Mouse (Mus musculus): ENCODE measurements around the gene Stx2. TPM values are rescaled to one million over a fixed set of nuclear protein-coding genes. Genes with fewer than 3 reads are reported as not detected.
"Not testable (repeated sequence)": the region's sequence is repeated elsewhere in the genome, so short reads cannot be mapped to it uniquely, and the experiment has no call there.

Gene Stx2
- polyA plus RNA-seq, 1 experiment from 2014 or later, result 16.8 TPM

DNA sequence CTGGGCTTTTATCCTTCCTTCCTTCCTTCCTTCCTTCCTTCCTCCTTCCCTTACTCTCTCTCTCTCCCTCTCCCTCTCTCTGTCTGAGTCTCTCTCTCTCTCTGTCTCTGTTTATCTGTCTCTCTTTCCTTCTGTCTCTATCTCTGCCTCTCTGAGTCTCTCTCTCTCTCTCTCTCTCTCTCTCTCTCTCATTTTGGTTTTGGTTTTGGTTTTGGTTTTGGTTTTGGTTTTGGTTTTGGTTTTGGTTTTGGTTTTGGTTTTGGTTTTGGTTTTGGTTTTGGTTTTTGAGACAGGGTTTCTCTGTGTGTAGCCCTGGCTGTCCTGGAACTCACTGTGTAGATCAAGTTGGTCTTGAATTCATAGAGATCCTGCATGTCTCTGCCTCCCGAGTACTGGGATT, 30.9 kb downstream of the Stx2 start:
- H3K27ac ChIP-seq (replicated peaks); H3K4me1 ChIP-seq (replicated peaks); H3K27me3 ChIP-seq; H3K9me3 ChIP-seq; H3K9ac ChIP-seq; H3K36me3 ChIP-seq; H3K4me3 ChIP-seq; H3K4me2 ChIP-seq; ATAC-seq (ENCODE audit: low FRiP score, low read depth): not testable (repeated sequence)
- WGBS, result 100% methylated on average over 1 of the region's 1 CpGs

DNA sequence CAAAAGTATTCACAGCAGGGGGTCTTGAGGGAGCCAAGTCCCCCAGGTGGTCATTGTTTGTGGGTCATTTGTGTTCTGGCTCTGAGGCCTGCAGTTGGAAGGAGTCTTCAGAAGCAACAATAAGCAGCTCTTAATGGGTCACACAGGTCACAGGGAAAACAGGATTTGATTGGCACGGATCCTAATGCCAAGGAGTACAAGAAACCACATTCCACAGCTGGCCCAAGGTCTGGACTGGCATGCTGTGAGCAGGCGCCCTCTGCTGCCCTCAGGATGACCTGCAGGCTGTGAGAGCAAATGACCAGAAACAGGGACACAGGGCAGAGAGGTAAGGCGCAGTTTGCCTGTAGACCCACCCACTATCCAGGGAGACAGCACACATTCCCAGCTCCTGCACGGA, 32.1 kb downstream of the Stx2 start:
- Histone ChIP-seq H3K4me1 (replicated peaks) (no peaks in the 10 kb centered on the region), H3K4me3 (no peak overlapping the region), H3K27me3 (no peaks in the 10 kb centered on the region), H3K27ac (replicated peaks) (no peak overlapping the region), H3K9ac (no peak overlapping the region), H3K9me3 (no peaks in the 10 kb centered on the region), H3K4me2 (no peak overlapping the region), H3K36me3 (no peaks in the 10 kb centered on the region)
- WGBS, result 17% methylated on average over 4 of the region's 4 CpGs
- ATAC-seq (ENCODE audit: low FRiP score, low read depth), result no peak

DNA sequence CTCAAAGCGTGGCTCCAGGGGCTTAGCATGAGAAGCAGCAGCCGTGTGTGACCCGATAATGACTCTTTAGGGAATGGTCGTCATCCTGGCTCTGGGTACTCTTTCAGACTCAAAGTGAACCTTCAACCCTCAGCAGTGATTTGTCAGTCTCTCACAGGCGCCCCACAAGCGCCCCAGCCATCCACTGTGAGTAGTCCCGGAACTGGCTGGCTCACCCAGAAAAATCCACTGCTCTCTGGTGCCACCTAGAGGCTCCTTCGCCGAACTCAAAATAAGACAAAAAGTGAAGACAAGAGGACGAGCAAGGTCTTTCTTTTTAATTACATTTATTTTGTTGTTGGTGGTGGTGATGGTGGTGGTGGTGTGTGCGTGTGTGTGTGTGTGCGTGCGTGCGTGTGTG, 37.1 kb downstream of the Stx2 start:
- Histone ChIP-seq H3K27me3 (no peaks in the 10 kb centered on the region), H3K4me3 (no peak overlapping the region), H3K9ac (no peak overlapping the region), H3K4me1 (replicated peaks) (no peaks in the 10 kb centered on the region), H3K9me3 (no peaks in the 10 kb centered on the region), H3K4me2 (peak overlapping the region; percentile 29; the same call in 1 of the 2 replicates), H3K36me3 (no peaks in the 10 kb centered on the region), H3K27ac (replicated peaks) (no peak overlapping the region)
- 18% methylated on average over 14 of the region's 14 CpGs for WGBS
- peak; percentile 56; the same call in 1 of the 2 replicates for ATAC-seq (ENCODE audit: low FRiP score, low read depth)

DNA sequence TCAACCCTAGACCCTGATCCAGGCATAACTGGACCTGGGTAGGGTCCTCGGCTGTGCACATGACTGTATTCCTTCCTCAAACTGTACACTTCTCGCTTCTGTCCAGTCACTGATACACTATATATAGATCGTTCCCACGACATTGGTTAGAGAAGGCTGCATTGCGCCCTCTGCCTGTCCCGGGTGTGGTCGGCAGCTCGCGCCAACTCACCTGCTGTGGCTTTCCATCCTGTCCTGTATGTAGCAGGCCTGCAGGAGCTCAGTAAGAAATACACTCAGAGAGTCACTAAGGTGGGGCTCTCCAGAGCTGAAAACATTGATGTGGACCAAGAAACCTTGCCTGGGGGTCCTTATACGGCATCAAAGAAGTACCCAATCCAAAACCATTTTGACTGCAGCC, 37.5 kb downstream of the Stx2 start:
- Histone ChIP-seq H3K27me3 (no peaks in the 10 kb centered on the region), H3K27ac (replicated peaks) (no peak overlapping the region), H3K9ac (no peak overlapping the region), H3K4me2 (0 out of 2 replicates have a peak overlapping the region, but pooled peaks have one; percentile 29), H3K9me3 (no peaks in the 10 kb centered on the region), H3K4me3 (no peak overlapping the region), H3K36me3 (no peaks in the 10 kb centered on the region), H3K4me1 (replicated peaks) (no peaks in the 10 kb centered on the region)
- 73% methylated on average over 10 of the region's 10 CpGs for WGBS
- ATAC-seq (ENCODE audit: low FRiP score, low read depth), result no peak

DNA sequence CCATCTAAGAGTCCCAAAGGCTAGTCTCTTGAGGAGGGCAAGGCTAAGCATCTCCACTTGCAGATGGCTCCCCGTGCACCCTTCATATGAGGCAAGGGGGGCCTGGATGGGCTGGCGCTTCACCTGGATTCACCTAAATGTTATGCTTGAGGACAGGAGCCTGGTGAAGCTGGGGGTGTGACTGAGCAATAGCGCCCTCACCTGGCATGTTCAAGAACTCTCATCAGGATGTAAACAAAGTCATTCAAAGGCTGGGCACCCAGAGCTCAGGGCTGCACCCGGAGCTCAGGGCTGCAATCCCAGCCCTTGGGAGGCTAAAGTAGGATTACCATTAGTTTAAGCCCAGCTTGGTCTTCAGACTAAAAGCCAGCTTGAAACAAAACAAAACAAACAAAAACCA, 44.0 kb downstream of the Stx2 start:
- no peak overlapping the region for H3K4me2 ChIP-seq
- H3K36me3 ChIP-seq, result no peaks in the 10 kb centered on the region
- no peaks in the 10 kb centered on the region for H3K4me1 ChIP-seq (replicated peaks)
- H3K9me3 ChIP-seq, result no peaks in the 10 kb centered on the region
- 50% methylated on average over 4 of the region's 4 CpGs for WGBS
- no peaks in the 10 kb centered on the region for H3K27me3 ChIP-seq
- no peak overlapping the region for H3K9ac ChIP-seq
- H3K4me3 ChIP-seq, result no peak overlapping the region
- no peak overlapping the region for H3K27ac ChIP-seq (replicated peaks)
- ATAC-seq (ENCODE audit: low FRiP score, low read depth), result no peak

DNA sequence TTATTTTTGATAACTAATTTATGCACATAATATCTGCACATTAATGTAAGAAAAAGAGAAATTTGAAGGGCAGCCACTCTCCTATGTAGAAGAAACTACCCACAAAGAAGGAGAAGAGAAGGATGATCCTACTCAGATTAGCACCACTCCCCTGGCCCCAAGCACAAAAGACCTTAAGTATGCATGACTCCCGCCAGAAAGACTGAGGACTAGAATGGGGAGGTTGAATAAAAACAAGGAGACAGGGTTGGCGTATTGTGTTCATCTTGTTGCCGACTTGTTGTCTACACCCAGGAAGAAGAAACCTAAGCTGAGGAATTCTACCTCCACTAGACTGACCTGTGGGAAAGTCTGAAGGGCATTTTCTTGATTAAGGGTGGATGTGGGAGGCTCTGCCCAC, 49.5 kb downstream of the Stx2 start:
- Histone ChIP-seq H3K4me2 (no peak overlapping the region), H3K4me1 (replicated peaks) (peaks cover under 1% of the 10 kb centered on the region; the same call in 1 of the 2 replicates), H3K27me3 (no peaks in the 10 kb centered on the region), H3K9me3 (no peaks in the 10 kb centered on the region), H3K27ac (replicated peaks) (no peak overlapping the region), H3K36me3 (no peaks in the 10 kb centered on the region), H3K9ac (no peak overlapping the region), H3K4me3 (no peak overlapping the region)
- no peak for ATAC-seq (ENCODE audit: low FRiP score, low read depth)
- WGBS, result 76% methylated on average over 3 of the region's 3 CpGs

DNA sequence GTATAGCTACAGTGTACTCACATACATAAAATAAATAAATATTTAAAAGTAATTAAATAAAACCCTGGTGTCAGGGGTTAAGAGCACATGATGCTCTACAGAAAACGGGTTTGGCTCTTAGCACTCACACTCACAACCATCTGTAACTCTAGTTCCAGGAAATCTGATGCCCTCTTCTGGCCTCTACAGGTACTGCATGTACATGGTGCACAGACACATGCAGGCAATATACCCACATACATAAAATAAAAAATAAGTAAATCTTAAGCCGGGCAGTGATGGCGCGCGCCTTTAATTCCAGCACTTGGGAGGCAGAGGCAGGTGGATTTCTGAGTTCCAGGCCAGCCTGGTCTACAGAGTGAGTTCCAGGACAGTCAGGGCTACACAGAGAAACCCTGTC, 54.0 kb downstream of the Stx2 start:
- peaks cover 26% of the 10 kb centered on the region for H3K4me1 ChIP-seq (replicated peaks)
- not testable (repeated sequence) for H3K27me3 ChIP-seq; H3K27ac ChIP-seq (replicated peaks); H3K9ac ChIP-seq; H3K9me3 ChIP-seq; H3K4me3 ChIP-seq; ATAC-seq (ENCODE audit: low FRiP score, low read depth); H3K4me2 ChIP-seq; H3K36me3 ChIP-seq
- WGBS, result 95% methylated on average over 5 of the region's 5 CpGs

DNA sequence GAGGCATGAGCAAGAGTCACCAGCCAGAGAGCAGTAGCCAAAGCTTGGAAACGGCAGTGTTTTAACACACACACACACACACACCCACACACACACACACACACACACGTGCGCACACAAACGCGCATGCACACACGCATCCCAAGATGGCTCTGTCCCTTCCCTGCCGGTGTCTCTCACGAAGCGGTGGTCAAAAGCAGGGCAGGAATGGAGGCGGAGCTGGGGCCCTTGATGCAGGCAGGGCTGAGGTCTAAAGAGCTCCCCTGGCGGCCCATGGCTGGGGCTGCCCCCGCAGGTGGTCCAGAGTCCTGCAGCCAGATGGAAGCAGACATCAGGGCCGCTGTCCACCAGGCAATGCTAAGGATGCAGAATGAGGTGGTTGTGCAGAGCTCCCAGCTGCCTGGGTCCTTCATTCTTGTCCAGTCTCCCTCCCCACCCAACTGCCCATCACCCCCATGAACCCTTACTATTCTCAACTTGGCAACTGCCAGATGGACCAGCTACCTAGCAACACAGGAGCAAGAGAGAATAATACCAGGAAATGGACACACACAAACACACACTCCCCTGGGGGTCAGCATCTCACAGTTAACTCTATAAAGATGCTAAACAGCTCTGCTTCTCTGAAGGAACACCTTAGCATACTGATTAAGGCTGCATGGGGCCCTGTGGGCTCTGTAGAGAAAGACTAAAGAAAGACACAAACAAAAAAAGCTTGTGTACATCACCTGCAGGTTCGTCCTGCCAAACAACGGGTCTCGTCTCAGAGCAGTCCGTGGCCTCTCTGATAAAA, 54.9 kb downstream of the Stx2 start, which contains the start of gene Rimbp2:
Gene Rimbp2 (minus strand): TSS at position 209 of the 793 bp plus-strand sequence.
- WGBS, result 6% methylated on average over 17 of the region's 17 CpGs

DNA sequence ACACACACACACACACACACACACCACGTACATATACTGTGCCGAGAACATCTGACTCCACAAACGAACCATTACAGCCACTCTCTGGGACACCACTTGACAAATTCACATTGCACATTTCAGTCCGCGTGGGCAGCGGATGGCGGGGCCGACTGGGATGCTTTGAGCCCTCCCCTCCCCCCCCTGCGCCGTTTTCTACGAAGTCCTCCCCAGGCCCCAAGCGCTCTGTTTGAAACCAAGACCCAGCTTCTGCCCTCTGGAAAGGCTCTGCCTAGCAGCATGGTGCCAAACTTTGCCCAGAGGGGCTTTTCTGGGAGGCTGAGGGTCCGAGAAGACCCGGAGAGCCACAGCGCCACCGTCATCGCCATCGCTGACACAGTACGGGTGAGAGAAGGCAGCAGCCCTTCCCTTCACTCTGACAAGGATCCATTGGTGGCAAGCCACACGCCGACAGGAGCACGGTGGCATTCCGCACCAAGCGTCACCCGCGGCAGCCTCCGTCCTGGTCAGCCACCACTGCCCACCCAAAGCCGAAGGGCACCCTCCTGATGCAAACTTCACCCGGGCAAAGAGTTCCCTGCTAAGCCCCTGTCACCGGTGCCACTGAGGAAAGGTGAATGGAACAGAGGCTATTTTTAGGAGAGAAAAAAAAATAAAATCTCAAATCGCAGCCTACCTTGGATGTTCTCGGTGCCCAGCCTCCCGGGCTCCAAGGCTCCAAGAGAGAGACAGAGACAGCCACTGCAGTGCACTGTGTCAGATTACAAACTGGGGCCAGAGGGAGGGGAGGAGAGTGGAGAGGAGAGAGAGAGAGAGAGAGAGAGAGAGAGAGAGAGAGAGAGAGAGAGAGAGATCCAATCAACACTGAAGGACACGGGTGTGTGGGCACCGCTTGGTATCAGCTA, 55.8 kb downstream of the Stx2 start:
- H3K27me3 ChIP-seq, result no peaks in the 10 kb centered on the region
- no peaks in the 10 kb centered on the region for H3K9me3 ChIP-seq
- peak overlapping the region; percentile 53 for H3K4me3 ChIP-seq
- peaks cover 26% of the 10 kb centered on the region for H3K4me1 ChIP-seq (replicated peaks)
- no peaks in the 10 kb centered on the region for H3K36me3 ChIP-seq
- ATAC-seq (ENCODE audit: low FRiP score, low read depth), result peak; percentile 74
- H3K27ac ChIP-seq (replicated peaks), result peak overlapping the region; percentile 93
- peak overlapping the region; percentile 57 for H3K9ac ChIP-seq
- WGBS, result 1% methylated on average over 35 of the region's 35 CpGs
- peak overlapping the region; percentile 65 for H3K4me2 ChIP-seq

More for the DNA sequence above, 54.9 kb downstream of the Stx2 start, which contains the start of gene Rimbp2:
- H3K27ac ChIP-seq (replicated peaks), result peak within 1 kb of the TSS; percentile 93
- peak; percentile 80 for ATAC-seq (ENCODE audit: low FRiP score, low read depth)
- peaks cover 26% of the 10 kb centered on the region for H3K4me1 ChIP-seq (replicated peaks)
- no peaks in the 10 kb centered on the region for H3K36me3 ChIP-seq
- H3K4me2 ChIP-seq, result peak within 1 kb of the TSS; percentile 65
- H3K9ac ChIP-seq, result peak within 1 kb of the TSS; percentile 57
- no peaks in the 10 kb centered on the region for H3K27me3 ChIP-seq
- peak within 1 kb of the TSS; percentile 53 for H3K4me3 ChIP-seq
- no peaks in the 10 kb centered on the region for H3K9me3 ChIP-seq

DNA sequence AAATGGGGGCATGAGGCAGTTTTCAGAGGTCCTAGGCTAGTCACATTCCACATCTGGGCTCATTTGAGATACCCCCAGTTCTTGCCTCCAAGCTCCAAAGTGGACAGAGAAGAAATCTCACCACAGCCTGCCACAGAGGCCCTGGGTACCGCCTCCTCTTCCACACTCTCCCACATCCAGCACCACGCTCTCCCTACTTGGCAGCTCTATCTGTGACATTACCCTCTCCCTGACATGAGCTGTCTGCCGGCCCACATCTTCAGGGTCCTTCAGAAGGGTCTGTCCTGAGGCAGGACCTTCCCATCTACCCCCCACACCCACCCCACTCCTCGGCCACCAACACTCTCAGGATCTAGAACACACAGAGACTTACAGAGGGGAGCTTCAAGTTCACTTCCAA, 56.9 kb downstream of the Stx2 start:
- H3K27ac ChIP-seq (replicated peaks), result no peak overlapping the region

DNA sequence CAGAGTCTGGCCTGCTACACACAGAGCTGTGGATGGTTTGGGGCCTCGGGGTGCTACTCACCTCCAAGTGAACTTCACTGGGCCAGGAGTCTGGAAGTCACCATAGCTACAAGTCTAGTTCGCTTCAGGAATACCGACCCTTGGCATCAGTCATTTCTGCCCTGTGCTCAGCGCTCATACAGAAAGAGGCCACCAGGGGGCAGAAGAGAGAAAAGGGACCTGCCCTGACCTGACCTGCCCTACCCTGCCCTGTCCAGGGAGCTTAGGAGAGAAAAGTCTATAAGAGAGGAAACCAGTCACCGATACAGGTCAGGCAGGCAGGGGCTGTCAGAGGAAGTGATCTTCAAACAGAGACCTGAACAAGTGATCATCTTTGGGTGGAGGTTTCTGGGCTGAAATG, 61.3 kb downstream of the Stx2 start:
- WGBS, result 75% methylated on average over 5 of the region's 5 CpGs
- no peak overlapping the region for H3K4me2 ChIP-seq
- H3K4me3 ChIP-seq, result no peak overlapping the region
- H3K9ac ChIP-seq, result no peak overlapping the region
- peaks cover 19% of the 10 kb centered on the region for H3K4me1 ChIP-seq (replicated peaks)
- H3K36me3 ChIP-seq, result no peaks in the 10 kb centered on the region
- no peak overlapping the region for H3K27ac ChIP-seq (replicated peaks)
- ATAC-seq (ENCODE audit: low FRiP score, low read depth), result no peak
- H3K27me3 ChIP-seq, result no peaks in the 10 kb centered on the region
- no peaks in the 10 kb centered on the region for H3K9me3 ChIP-seq

More for the DNA sequence above, 56.9 kb downstream of the Stx2 start:
- WGBS, result 35% methylated on average over 4 of the region's 4 CpGs
- Histone ChIP-seq H3K9me3 (no peaks in the 10 kb centered on the region), H3K4me2 (peak overlapping the region; percentile 65), H3K4me1 (replicated peaks) (peaks cover 26% of the 10 kb centered on the region), H3K9ac (peak overlapping the region; percentile 57), H3K4me3 (peak overlapping the region; percentile 53), H3K27me3 (no peaks in the 10 kb centered on the region), H3K36me3 (no peaks in the 10 kb centered on the region)
- ATAC-seq (ENCODE audit: low FRiP score, low read depth), result no peak

DNA sequence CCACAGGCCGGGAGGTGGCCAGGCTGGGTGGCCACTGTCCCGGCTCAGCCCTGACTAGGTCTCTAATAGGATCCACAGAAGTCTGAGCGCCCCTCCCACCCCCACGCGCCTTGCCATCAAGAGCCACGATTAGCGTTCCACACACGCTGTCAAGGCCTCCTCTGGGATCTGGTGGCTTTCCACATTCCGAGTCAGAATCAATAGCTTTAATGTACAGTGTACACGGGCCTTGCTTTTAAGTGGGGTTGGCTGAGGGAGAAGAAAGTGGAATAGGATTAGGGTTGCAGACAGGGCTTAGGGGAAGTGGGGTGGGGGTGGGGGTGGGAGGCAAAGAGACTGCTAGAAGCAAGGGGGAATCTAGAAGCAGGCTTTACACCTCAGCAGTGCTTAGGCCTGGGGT, 67.9 kb downstream of the Stx2 start:
- WGBS, result 77% methylated on average over 10 of the region's 10 CpGs
- H3K36me3 ChIP-seq, result no peaks in the 10 kb centered on the region
- ATAC-seq (ENCODE audit: low FRiP score, low read depth), result no peak

More for the DNA sequence above, 67.9 kb downstream of the Stx2 start:
- Histone ChIP-seq H3K9ac (no peak overlapping the region), H3K4me3 (no peak overlapping the region), H3K9me3 (no peaks in the 10 kb centered on the region), H3K4me2 (no peak overlapping the region), H3K27ac (replicated peaks) (no peak overlapping the region), H3K4me1 (replicated peaks) (peaks cover 2% of the 10 kb centered on the region), H3K27me3 (no peaks in the 10 kb centered on the region)
